Mouse (Mus musculus) olfactory bulb, adult 2 months (tissue): Measurements from ENCODE around the gene Rims3.

ENCODE experiments used
- CTCF ChIP-seq: fragments of 200-500 bp; IDR thresholded peaks from 2 replicates; pipeline ENCODE4 v1.5.1; 2012; ENCODE audit warnings: low read depth, mild to moderate bottlenecking, low read length, moderate library complexity; ENCODE audit not compliant: insufficient read depth
- POLR2A ChIP-seq: fragments of 200-500 bp; IDR thresholded peaks from 2 replicates; pipeline ENCODE4 v1.6.1; 2012; ENCODE audit warnings: mild to moderate bottlenecking, low read depth, low read length, moderate library complexity; ENCODE audit not compliant: insufficient read depth

DNA sequence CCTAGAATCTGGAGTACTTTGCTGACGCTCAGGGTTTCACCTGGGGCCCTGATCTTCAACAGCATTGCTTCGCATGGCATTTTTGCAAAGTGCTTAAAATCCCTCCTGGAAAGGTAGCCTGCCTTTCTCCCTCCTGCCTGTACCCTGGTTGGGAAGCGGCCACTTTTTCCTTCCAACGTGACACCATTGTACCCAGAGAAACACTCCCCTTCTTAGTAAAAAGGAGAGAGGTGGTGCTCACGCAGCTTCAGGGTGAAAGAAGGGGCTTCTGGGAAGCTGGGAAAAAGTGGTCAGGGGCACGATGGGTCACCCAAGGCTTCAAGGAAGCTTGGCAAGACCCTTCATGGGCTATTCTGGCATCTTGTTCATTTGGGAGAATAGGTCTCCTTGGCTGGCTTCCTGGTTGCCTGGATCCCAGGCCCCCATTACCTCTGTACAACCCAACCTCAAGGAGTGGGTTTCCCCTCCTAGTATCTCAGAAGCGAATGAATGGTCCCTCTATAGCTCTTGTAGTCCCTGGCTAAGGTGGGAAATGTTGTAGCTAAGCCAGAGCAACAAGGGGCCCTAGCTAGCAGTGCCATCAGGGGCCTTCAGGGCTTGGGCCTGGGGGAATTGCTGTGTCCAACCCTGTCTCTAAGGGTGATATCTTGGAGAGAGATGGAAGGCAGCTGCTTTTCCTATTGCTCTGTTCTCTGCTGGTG lies 894 bp downstream of the Rims3 start:
- no peak for TF ChIP-seq CTCF
- no peak for TF ChIP-seq POLR2A
